Mouse (Mus musculus) liver, embryonic 11.5 days (tissue): ENCODE data around the gene Slc2a12. TPM values are rescaled to one million over a fixed set of nuclear protein-coding genes. Genes with fewer than 3 reads are reported as not detected.

Experiments used
- ATAC-seq: fragments of 200-750 bp; cut with Nextera tagmentation; replicated peaks from 2 replicates; pipeline ENCODE4 v1.8.0; 2017; ENCODE audit warnings: moderate number of reproducible peaks, mild to moderate bottlenecking, moderate TSS enrichment, moderate library complexity; ENCODE audit not compliant: low FRiP score
- DNase-seq: peaks from one replicate; pipeline ENCODE4 v3.0.0-alpha.2; 2017; ENCODE audit warnings: low spot score
- H3K27ac ChIP-seq: fragments of 300-500 bp; sonication (generic); 2 replicates; pipeline ENCODE4 v1.5.1; 2014; ENCODE audit warnings: mild to moderate bottlenecking, low read depth, low read length, control low read depth
- H3K27me3 ChIP-seq: fragments of 300-500 bp; sonication (generic); replicated peaks from 2 replicates; pipeline ENCODE4 v1.6.1; 2014; ENCODE audit warnings: low read length, mixed read lengths; ENCODE audit not compliant: control insufficient read depth, insufficient read depth
- H3K36me3 ChIP-seq: fragments of 300-500 bp; sonication (generic); 2 replicates; pipeline ENCODE4 v1.6.1; 2014; ENCODE audit warnings: mild to moderate bottlenecking, low read length, moderate library complexity, mixed read lengths; ENCODE audit not compliant: control insufficient read depth, insufficient read depth
- H3K4me1 ChIP-seq: fragments of 300-500 bp; sonication (generic); replicated peaks from 2 replicates; pipeline ENCODE4 v1.6.1; 2014; ENCODE audit warnings: low read length, mixed read lengths; ENCODE audit not compliant: control insufficient read depth, insufficient read depth
- H3K4me2 ChIP-seq: fragments of 300-500 bp; sonication (generic); 2 replicates; pipeline ENCODE4 v1.6.1; 2014; ENCODE audit warnings: mild to moderate bottlenecking, control low read depth, moderate library complexity
- H3K4me3 ChIP-seq: fragments of 300-500 bp; sonication (generic); 2 replicates; pipeline ENCODE4 v1.5.1; 2014; ENCODE audit warnings: low read depth, low read length, control low read depth
- H3K9ac ChIP-seq: fragments of 300-500 bp; sonication (generic); 2 replicates; pipeline ENCODE4 v1.6.1; 2014; ENCODE audit warnings: low read depth, low read length, control low read depth
- H3K9me3 ChIP-seq: fragments of 300-500 bp; sonication (generic); 2 replicates; pipeline ENCODE4 v1.6.1; 2016; ENCODE audit warnings: low read length, inconsistent platforms, mixed read lengths; ENCODE audit not compliant: control insufficient read depth
- WGBS: fragments of 180-500 bp; shearing (Covaris S2); extraction: QIAGEN DNeasy Blood & Tissue Kit; methylation state at CpG from one replicate; pipeline ENCODE4 v1.1.7; 2014; 5-methylcytosine and 5-hydroxymethylcytosine counted together
- polyA plus RNA-seq: library from polyadenylated mRNA; unstranded; fragments of >200 nt; fragmentation: Nextera tagmentation; extraction: Ambion mirVana; gene quantifications from 2 replicates; pipeline ENCODE4 v1.2.1, GENCODE M21; 2014

The Slc2a12 gene
- polyA plus RNA-seq, 1 experiment from 2014 or later: 0.32 TPM

DNA sequence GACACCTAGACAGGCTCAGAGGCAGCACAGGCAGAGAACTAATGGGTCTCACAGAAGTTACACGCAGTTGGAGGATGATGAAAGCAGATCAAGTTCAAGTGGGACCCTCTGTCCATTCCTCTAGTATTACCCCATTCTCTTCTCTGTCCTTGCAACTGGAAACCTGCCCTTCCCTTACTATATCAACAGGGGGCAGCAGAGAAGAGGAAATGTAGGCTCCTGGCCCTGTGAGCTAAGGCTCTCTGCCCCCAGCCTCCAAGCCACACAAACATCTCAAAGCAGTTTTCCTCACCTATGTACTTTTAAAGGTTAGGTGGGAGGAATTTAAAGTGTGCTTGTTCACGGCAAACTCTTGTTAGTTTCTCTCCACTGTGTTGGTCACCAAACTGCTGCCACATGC is 26.0 kb upstream of the Slc2a12 start:
- Histone ChIP-seq H3K4me3 (no peak overlapping the region), H3K4me1 (no peaks in the 10 kb centered on the region), H3K27me3 (no peaks in the 10 kb centered on the region), H3K9me3 (no peaks in the 10 kb centered on the region), H3K4me2 (no peak overlapping the region), H3K36me3 (no peaks in the 10 kb centered on the region), H3K27ac (no peak overlapping the region), H3K9ac (no peak overlapping the region)
- no peak for DNase-seq
- ATAC-seq: no peak
- 62% methylated on average over 2 of the region's 2 CpGs for WGBS

GRCm38 (mm10) chr10:22628832-22629231 is 16.0 kb upstream of the Slc2a12 start:
- ATAC-seq (no peak), DNase-seq (no peak)
- Histone ChIP-seq H3K36me3 (no peaks in the 10 kb centered on the region), H3K9me3 (no peaks in the 10 kb centered on the region), H3K27me3 (no peaks in the 10 kb centered on the region), H3K4me2 (no peak overlapping the region), H3K27ac (no peak overlapping the region), H3K4me3 (no peak overlapping the region), H3K4me1 (no peaks in the 10 kb centered on the region), H3K9ac (no peak overlapping the region)
- WGBS: 78% methylated on average over 1 of the region's 1 CpGs

- WGBS: 37% methylated on average over 4 of the region's 4 CpGs
- no peak for DNase-seq
- Histone ChIP-seq H3K27me3 (no peaks in the 10 kb centered on the region), H3K9ac (no peak overlapping the region), H3K27ac (no peak overlapping the region), H3K36me3 (no peaks in the 10 kb centered on the region), H3K4me2 (no peak overlapping the region), H3K9me3 (no peaks in the 10 kb centered on the region), H3K4me3 (no peak overlapping the region), H3K4me1 (no peaks in the 10 kb centered on the region)
- no peak for ATAC-seq
Measured at GRCm38 (mm10) chr10:22631103-22631502, 13.7 kb upstream of the Slc2a12 start.

- no peaks in the 10 kb centered on the region for H3K27me3 ChIP-seq
- H3K36me3 ChIP-seq: no peaks in the 10 kb centered on the region
- H3K9me3 ChIP-seq: no peaks in the 10 kb centered on the region
- no peak overlapping the region for H3K4me3 ChIP-seq
- no peak overlapping the region for H3K4me2 ChIP-seq
- no peak for DNase-seq
- no peak overlapping the region for H3K27ac ChIP-seq
- H3K4me1 ChIP-seq: no peaks in the 10 kb centered on the region
- H3K9ac ChIP-seq: no peak overlapping the region
- 69% methylated on average over 7 of the region's 7 CpGs for WGBS
- ATAC-seq: no peak
Measured at GRCm38 (mm10) chr10:22631528-22631927, 13.3 kb upstream of the Slc2a12 start.

GRCm38 (mm10) chr10:22631956-22632355 is 12.9 kb upstream of the Slc2a12 start:
- no peaks in the 10 kb centered on the region for H3K9me3 ChIP-seq
- H3K4me1 ChIP-seq: no peaks in the 10 kb centered on the region
- DNase-seq (no peak), ATAC-seq (no peak)
- H3K36me3 ChIP-seq: no peaks in the 10 kb centered on the region
- no peaks in the 10 kb centered on the region for H3K27me3 ChIP-seq
- H3K4me2 ChIP-seq: no peak overlapping the region
- no peak overlapping the region for H3K27ac ChIP-seq
- H3K4me3 ChIP-seq: no peak overlapping the region
- no peak overlapping the region for H3K9ac ChIP-seq
- WGBS: 69% methylated on average over 4 of the region's 4 CpGs

- Histone ChIP-seq H3K27ac (no peak overlapping the region), H3K27me3 (no peaks in the 10 kb centered on the region), H3K9ac (no peak overlapping the region), H3K9me3 (no peaks in the 10 kb centered on the region), H3K4me2 (no peak overlapping the region), H3K36me3 (no peaks in the 10 kb centered on the region), H3K4me1 (no peaks in the 10 kb centered on the region), H3K4me3 (no peak overlapping the region)
- WGBS: 40% methylated on average over 6 of the region's 6 CpGs
- no peak for ATAC-seq
- no peak for DNase-seq
Measured at GRCm38 (mm10) chr10:22633406-22634306, 11.2 kb upstream of the Slc2a12 start.

GRCm38 (mm10) chr10:22637241-22637640 is 7.6 kb upstream of the Slc2a12 start:
- Histone ChIP-seq H3K9me3 (no peaks in the 10 kb centered on the region), H3K27me3 (no peaks in the 10 kb centered on the region), H3K4me1 (no peaks in the 10 kb centered on the region), H3K9ac (no peak overlapping the region), H3K36me3 (no peaks in the 10 kb centered on the region), H3K4me3 (no peak overlapping the region), H3K27ac (no peak overlapping the region), H3K4me2 (no peak overlapping the region)
- DNase-seq: no peak
- no peak for ATAC-seq
- WGBS: 49% methylated on average over 3 of the region's 3 CpGs

DNA sequence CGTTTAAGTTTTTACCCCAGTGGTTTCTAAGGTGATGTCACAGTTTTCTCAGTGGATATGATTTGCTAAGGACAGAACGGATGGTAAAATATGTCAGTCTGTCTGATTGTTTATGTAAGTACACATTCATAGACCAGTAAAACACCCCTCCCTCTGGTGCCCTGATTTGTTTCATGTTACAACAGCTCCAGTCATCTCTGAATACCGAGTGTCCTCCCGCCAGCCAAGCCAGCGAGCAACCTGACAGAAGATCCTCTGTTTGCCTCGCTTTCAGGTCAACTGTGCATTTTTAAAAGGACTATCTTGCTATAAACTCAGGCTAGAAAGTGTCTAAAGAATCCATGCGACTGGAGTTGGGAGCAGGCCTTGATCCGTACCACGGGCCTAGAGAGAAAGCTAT is 640 bp upstream of the Slc2a12 start:
- ATAC-seq: no peak
- WGBS: 82% methylated on average over 9 of the region's 9 CpGs

DNA sequence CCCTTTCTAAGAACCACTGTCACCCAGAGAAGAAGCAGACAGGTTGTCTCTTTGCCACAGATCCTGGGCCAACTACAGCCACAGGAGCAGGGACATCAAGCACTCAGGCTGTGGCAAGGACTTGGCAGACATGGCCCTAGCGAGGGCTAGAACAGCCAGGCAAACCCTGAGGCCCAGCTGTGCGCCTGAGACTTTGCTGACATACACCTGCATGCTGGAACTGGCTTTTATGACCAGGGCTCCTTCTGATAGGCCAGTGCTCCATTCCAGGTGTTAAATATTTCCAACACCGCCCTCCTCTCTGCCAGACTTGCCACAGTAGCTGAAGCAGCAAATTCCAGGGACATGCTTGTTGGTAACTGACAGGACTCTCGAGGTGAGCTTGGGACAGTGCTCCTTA is 3.9 kb downstream of the Slc2a12 start:
- Histone ChIP-seq H3K9me3 (no peaks in the 10 kb centered on the region), H3K27ac (no peak overlapping the region), H3K4me1 (no peaks in the 10 kb centered on the region), H3K4me2 (no peak overlapping the region), H3K36me3 (no peaks in the 10 kb centered on the region), H3K4me3 (no peak overlapping the region), H3K27me3 (no peaks in the 10 kb centered on the region), H3K9ac (no peak overlapping the region)
- 70% methylated on average over 4 of the region's 4 CpGs for WGBS
- no peak for DNase-seq
- no peak for ATAC-seq

More for the DNA sequence above, 640 bp upstream of the Slc2a12 start:
- Histone ChIP-seq H3K9ac (no peak overlapping the region), H3K4me1 (no peaks in the 10 kb centered on the region), H3K27ac (no peak overlapping the region), H3K9me3 (no peaks in the 10 kb centered on the region), H3K4me3 (no peak overlapping the region), H3K27me3 (no peaks in the 10 kb centered on the region), H3K4me2 (no peak overlapping the region), H3K36me3 (no peaks in the 10 kb centered on the region)
- no peak for DNase-seq
